Mouse (Mus musculus): ENCODE measurements around the gene Cdk19. TPM values are rescaled to one million over a fixed set of nuclear protein-coding genes. Genes with fewer than 3 reads are reported as not detected.
"Not testable (repeated sequence)": the region's sequence is repeated elsewhere in the genome, so short reads cannot be mapped to it uniquely, and the experiment has no call there.

The Cdk19 gene
- total RNA-seq, 1 experiment from 2014 or later: 63.7 TPM

GRCm38 (mm10) chr10:40497301-40498041 lies 158.1 kb downstream of the Cdk19 start:
- peak; percentile 17; the same call in 1 of the 2 replicates for ATAC-seq (ENCODE audit: extremely low read depth, insufficient number of reproducible peaks, low FRiP score, poor library complexity, severe bottlenecking)

DNA sequence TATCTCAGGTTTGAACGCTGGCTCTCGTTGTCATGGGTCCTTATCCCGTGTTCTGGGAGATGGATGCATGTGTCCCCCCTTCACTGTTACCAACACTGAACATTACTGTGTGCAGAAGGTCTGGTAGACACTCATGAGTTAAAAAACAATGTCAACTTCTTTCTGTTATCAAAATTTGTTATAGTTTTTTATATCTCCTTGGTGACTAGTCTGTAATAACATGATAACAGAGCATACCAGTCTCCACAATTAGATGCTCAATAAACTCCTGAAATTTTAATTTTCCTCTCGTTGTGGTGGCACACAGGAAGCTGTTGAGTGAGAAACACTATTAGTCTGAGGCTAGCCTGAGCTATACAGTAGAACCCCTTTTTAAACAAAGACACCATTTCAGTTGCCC lies 159.1 kb downstream of the Cdk19 start:
- no peak for ATAC-seq (ENCODE audit: extremely low read depth, insufficient number of reproducible peaks, low FRiP score, poor library complexity, severe bottlenecking)

DNA sequence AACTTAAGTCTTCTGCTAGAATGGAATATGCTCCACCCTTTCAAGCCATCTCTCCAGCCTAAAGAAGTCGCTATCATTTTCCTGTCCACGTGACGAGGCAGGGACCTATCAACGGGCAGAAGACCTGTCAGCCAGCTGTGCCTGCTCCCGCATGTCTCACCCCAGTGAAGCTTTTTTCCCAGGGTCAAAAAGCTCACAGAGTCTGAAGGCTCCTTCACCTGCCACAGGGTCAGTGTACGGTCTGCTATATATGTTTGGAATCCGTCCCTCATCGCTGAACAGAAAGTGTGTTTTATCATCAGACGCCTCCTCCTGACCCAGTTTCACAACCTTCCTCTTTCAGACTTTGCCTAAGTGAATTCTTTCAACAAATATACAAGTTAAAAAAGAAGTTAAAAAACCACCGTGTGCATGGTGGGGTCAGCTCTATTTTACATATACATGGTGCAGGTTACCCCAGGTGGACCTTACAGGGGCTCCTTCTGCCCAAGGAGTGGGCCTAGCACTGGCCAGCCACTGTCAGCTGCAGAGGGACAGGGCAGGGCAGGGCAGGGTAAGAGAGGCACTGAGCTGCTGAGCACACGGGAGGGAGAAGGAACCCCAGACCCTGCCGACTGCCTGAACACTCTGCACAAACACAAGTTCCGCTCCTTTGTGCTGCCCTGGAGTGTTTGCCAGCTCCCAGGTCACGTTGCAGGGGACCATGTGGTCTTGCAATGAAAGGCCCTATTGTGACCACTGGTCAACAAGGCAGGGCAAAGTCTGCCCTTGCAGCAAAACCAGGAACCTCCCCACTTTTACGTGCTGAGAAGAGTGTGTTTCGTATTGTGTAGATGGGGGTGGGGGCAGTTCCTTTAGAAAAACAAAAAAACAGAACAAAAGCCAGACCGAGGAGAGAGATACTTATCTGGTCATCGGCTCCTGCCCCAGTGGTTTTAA lies 160.2 kb downstream of the Cdk19 start:
- ATAC-seq (ENCODE audit: extremely low read depth, insufficient number of reproducible peaks, low FRiP score, poor library complexity, severe bottlenecking): peak; percentile 69

GRCm38 (mm10) chr10:40500723-40501245 lies 161.4 kb downstream of the Cdk19 start:
- no peak for ATAC-seq (ENCODE audit: extremely low read depth, insufficient number of reproducible peaks, low FRiP score, poor library complexity, severe bottlenecking)

DNA sequence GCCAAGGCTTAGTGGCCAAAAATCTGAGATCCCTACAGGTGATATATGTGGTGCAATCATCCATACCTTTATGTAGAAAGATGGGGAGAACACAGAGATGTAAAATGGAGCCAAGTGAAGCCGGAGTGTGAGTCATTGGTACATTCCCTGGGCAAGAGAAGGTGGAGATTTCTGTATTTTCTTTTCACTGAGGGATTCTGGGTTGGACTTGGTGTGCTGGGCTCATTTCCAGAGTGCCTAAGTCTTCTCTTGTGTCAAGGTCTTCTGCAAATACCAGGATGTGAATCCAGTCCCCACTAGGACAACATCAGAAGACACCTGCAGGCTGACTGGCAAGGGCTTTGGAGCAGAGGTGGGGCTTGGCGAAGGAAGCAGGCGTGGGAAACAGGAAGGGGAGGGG lies 163.4 kb downstream of the Cdk19 start:
- no peak for ATAC-seq (ENCODE audit: extremely low read depth, insufficient number of reproducible peaks, low FRiP score, poor library complexity, severe bottlenecking)

DNA sequence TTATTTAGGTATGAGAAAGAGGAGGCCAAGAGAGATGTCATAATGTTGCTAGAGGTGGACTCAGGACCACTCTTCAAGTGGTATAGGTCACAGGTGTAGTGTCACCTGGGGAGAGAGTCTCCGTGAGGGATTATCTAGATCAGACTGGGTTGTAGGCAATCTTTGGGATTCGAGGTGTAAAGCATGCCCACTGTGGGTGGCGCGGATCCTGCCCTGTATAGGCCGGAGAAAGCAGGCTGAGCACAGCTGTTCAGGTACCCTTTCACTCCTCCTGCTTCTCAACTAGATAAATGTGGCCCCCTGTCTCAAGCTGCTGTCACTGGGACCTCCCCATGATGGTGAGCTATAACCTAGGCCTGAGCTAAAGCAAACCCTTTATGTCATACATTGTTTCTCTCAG lies 171.0 kb downstream of the Cdk19 start:
- ATAC-seq (ENCODE audit: extremely low read depth, insufficient number of reproducible peaks, low FRiP score, poor library complexity, severe bottlenecking): no peak

DNA sequence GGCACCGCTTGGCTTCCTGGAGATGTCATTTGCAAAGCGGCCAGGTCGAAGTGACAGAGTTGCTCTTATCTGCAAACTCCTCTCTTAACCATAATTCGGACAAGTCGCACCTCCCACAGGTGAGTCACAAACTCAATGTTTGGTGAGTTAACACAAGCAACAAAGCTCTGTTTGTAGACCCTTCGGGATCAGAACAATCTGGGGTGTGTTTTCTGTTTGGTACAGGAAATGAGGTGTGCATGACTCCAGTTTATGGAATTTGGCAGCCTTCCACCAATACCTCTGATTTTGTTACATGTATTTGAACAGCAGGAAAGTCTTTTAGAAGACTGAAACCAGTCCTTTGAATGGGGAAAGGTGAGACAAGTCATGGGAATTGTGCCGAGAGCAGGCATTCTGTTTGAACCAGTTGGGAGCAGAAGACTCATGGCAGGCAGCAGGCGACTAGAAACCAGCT lies 171.9 kb downstream of the Cdk19 start:
- no peak for ATAC-seq (ENCODE audit: extremely low read depth, insufficient number of reproducible peaks, low FRiP score, poor library complexity, severe bottlenecking)

DNA sequence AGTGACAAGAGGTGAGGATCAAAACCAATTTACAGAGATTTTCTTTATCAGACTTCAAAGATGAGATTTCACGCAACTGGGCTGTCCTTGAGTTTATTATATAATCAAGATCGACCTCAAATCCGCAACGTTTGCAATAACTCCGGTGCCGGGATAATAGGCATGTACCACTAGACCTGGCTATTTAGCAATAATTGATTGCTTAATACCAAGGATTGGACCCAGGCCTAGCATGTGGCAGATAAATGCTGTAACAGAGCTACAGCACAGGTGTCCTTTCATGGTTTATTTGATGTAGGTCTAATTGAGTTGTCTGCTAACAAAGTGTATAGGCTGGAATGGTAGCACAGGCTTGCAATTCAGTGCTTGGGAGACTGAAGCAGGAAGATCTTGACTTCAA lies 172.8 kb downstream of the Cdk19 start:
- ATAC-seq (ENCODE audit: extremely low read depth, insufficient number of reproducible peaks, low FRiP score, poor library complexity, severe bottlenecking): no peak

DNA sequence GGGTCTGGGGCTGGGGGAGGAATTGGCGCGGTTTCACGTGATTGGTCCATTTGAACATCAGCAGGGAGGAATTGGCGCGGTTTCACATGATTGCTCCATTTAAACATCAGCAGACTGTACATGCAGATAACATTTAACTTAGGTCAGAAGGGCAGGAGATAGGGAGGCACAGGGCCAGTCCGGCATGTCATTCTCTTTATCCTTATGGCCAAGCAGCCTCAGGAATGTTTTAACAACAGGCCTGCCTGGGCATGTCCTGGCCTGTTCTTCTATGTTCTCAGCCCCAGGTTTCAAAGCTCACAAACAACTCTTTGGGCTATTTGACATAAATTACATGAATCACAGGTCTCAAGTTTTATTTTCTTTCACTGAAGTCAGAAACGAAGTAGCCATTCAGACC lies 173.6 kb downstream of the Cdk19 start:
- not testable (repeated sequence) for ATAC-seq (ENCODE audit: extremely low read depth, insufficient number of reproducible peaks, low FRiP score, poor library complexity, severe bottlenecking)

GRCm38 (mm10) chr10:40515225-40515681 lies 175.9 kb downstream of the Cdk19 start:
- ATAC-seq (ENCODE audit: extremely low read depth, insufficient number of reproducible peaks, low FRiP score, poor library complexity, severe bottlenecking): peak; percentile 82

- ATAC-seq (ENCODE audit: extremely low read depth, insufficient number of reproducible peaks, low FRiP score, poor library complexity, severe bottlenecking): no peak
Measured at GRCm38 (mm10) chr10:40516421-40516820, 177.1 kb downstream of the Cdk19 start.

- no peak for ATAC-seq (ENCODE audit: extremely low read depth, insufficient number of reproducible peaks, low FRiP score, poor library complexity, severe bottlenecking)
Measured at GRCm38 (mm10) chr10:40519586-40519985, 180.2 kb downstream of the Cdk19 start.

GRCm38 (mm10) chr10:40521579-40521978 lies 182.2 kb downstream of the Cdk19 start:
- no peak for ATAC-seq (ENCODE audit: extremely low read depth, insufficient number of reproducible peaks, low FRiP score, poor library complexity, severe bottlenecking)

- no peak for ATAC-seq (ENCODE audit: extremely low read depth, insufficient number of reproducible peaks, low FRiP score, poor library complexity, severe bottlenecking)
Measured at GRCm38 (mm10) chr10:40523312-40523975, 184.1 kb downstream of the Cdk19 start.

DNA sequence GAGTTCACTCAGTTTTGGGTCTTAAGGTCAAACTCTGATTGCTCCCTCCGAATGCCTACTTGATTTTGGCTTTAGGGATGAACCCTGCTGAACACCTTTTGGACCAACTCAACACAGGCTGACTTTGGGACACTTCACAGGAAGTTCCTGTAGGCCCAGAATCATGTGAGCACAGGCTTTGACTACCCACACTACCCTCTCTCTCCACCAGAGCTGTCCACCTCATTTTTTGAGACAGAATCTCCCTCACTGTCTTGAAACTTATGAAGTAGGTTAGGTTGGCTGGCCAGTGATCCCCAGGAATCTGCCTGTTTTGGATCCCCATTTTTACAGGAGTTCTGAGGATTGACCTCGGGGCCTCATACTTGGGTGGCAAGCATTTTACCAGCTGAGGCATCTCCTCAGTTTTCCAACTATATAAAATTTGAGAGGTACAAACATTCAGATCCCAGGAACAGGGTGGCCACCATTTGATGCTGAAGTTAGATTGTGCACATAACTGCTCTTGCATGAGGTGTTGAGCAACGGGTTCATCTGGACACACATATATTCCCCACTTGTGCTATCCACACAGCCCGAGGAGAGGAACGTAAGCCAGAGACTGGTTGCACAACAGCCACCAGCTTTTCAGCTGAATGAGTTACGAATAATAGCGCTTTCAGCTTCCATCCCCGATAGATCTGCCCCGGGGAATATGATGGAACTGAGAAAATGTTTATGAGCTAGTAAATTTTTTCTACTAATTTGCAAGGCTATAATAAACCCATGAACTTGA lies 184.9 kb downstream of the Cdk19 start:
- ATAC-seq (ENCODE audit: extremely low read depth, insufficient number of reproducible peaks, low FRiP score, poor library complexity, severe bottlenecking): peak; percentile 51; the same call in 1 of the 2 replicates

- peak; percentile 60 for ATAC-seq (ENCODE audit: extremely low read depth, insufficient number of reproducible peaks, low FRiP score, poor library complexity, severe bottlenecking)
Measured at GRCm38 (mm10) chr10:40524991-40525390, 185.6 kb downstream of the Cdk19 start.

DNA sequence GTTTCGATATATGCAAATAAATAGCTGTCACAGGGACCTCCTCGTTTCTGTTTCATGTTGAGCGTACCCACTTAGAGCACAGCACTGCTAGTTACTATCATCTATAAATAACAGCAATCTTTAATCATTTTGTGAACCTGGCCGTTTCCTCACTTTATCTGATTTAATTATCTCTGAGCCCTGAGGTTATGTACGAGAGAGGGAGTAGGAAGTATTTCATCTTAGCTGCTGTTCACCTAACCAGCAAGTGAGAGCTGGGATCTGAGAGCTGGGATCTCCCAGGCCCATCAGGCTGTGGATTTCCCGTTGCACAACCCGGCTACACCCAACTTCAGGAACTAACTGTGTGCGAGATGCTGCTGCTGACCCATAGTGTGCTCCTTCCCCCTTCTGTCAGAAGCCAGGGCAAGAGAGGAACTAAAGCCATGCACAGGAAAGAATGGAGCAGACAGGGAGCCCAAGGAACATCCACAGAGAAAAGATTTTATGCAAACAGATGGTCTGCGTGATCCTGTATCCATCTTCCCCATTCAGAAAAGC lies 186.3 kb downstream of the Cdk19 start:
- no peak for ATAC-seq (ENCODE audit: extremely low read depth, insufficient number of reproducible peaks, low FRiP score, poor library complexity, severe bottlenecking)

DNA sequence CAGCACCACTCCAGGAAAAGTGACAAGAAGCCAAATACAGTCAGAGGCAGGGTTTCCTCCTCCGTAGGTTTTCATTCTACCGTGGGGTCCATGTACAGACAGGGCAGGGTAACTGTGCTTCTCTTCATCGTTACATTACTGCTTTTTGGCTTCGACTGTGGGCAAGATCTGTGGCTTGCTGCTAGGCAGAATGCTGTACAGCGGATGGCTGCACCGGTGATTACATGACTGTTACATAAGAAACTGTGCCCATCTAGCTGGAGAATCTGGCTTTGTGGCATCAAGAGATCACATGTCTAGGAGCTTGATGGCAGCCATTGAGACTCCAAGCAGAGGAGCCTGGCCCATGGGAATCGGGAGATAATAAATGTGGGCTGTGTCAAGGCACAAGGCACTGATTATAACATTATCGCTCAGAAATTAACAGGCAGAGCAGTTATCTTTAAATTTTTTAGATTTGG lies 187.0 kb downstream of the Cdk19 start:
- ATAC-seq (ENCODE audit: extremely low read depth, insufficient number of reproducible peaks, low FRiP score, poor library complexity, severe bottlenecking): no peak
